Mouse (Mus musculus) kidney, adult 2 months (tissue): ENCODE measurements around the gene Ldha.

Source experiments
- CTCF ChIP-seq: fragments of 200-500 bp; conservative IDR thresholded peaks from 2 replicates; pipeline ENCODE4 v1.5.1; 2011; ENCODE audit warnings: low read depth, mild to moderate bottlenecking, control low read depth, low read length, moderate library complexity, mixed read lengths; ENCODE audit not compliant: insufficient read depth, insufficient read length
- POLR2A ChIP-seq: fragments of 200-500 bp; IDR thresholded peaks from one replicate; pipeline ENCODE4 v1.6.1; 2011; ENCODE audit warnings: low read depth, low read length, control low read depth

GRCm38 (mm10) chr7:46830799-46831590 is 10.3 kb upstream of the Ldha start:
- TF ChIP-seq POLR2A (no peak), CTCF (no peak)
